Mouse (Mus musculus) stomach, embryonic 15.5 days (tissue): ENCODE results near the gene Tmem136. TPM values are rescaled to one million over a fixed set of nuclear protein-coding genes. Genes with fewer than 3 reads are reported as not detected.
"Not testable (repeated sequence)": the region's sequence is repeated elsewhere in the genome, so short reads cannot be mapped to it uniquely, and the experiment has no call there.

Source experiments
- ATAC-seq: fragments of 200-750 bp; cut with Nextera tagmentation; 2 replicates; pipeline ENCODE4 v1.8.0; 2017; ENCODE audit warnings: low read depth, moderate number of reproducible peaks, moderate TSS enrichment; ENCODE audit not compliant: insufficient read depth, low FRiP score
- H3K27ac ChIP-seq: fragments of 300-500 bp; sonication (generic); 2 replicates; pipeline ENCODE4 v1.5.1; 2015; ENCODE audit warnings: mild to moderate bottlenecking, inconsistent platforms
- H3K27me3 ChIP-seq: fragments of 300-500 bp; sonication (generic); replicated peaks from 2 replicates; pipeline ENCODE4 v1.6.1; 2015; ENCODE audit warnings: inconsistent platforms
- H3K36me3 ChIP-seq: fragments of 300-500 bp; sonication (generic); 2 replicates; pipeline ENCODE4 v1.6.1; 2015; ENCODE audit warnings: inconsistent platforms
- H3K4me1 ChIP-seq: fragments of 300-500 bp; sonication (generic); 2 replicates; pipeline ENCODE4 v1.6.1; 2015; ENCODE audit warnings: inconsistent platforms
- H3K4me2 ChIP-seq: fragments of 300-500 bp; sonication (generic); 2 replicates; pipeline ENCODE4 v1.6.1; 2015; ENCODE audit warnings: mild to moderate bottlenecking, inconsistent platforms
- H3K4me3 ChIP-seq: fragments of 300-500 bp; sonication (generic); replicated peaks from 2 replicates; pipeline ENCODE4 v1.5.1; 2015; ENCODE audit warnings: inconsistent platforms
- H3K9ac ChIP-seq: fragments of 300-500 bp; sonication (generic); 2 replicates; pipeline ENCODE4 v1.6.1; 2015; ENCODE audit warnings: inconsistent platforms
- H3K9me3 ChIP-seq: fragments of 300-500 bp; sonication (generic); 2 replicates; pipeline ENCODE4 v1.6.1; 2016; ENCODE audit warnings: inconsistent platforms
- WGBS: fragments of 180-500 bp; shearing (Covaris S2); methylation state at CpG from one replicate; pipeline ENCODE4 v1.1.7; 2015; 5-methylcytosine and 5-hydroxymethylcytosine counted together
- polyA plus RNA-seq: library from polyadenylated mRNA; unstranded; fragments of >200 nt; fragmentation: Nextera tagmentation; extraction: Ambion mirVana; gene quantifications from 2 replicates; pipeline ENCODE4 v1.2.1, GENCODE M21; 2015

Tmem136 gene
- polyA plus RNA-seq, 1 experiment from 2014 or later: 3.6 TPM

- H3K9me3 ChIP-seq: no peaks in the 10 kb centered on the region
- H3K36me3 ChIP-seq: no peaks in the 10 kb centered on the region
- no peaks in the 10 kb centered on the region for H3K4me1 ChIP-seq
- no peaks in the 10 kb centered on the region for H3K27me3 ChIP-seq
- 98% methylated on average over 2 of the region's 2 CpGs for WGBS
- ATAC-seq: no peak
- H3K27ac ChIP-seq: no peak overlapping the region
- H3K4me2 ChIP-seq: no peak overlapping the region
- H3K9ac ChIP-seq: no peak overlapping the region
- H3K4me3 ChIP-seq: no peak overlapping the region
Measured at GRCm38 (mm10) chr9:43130684-43131083, 14.3 kb upstream of the Tmem136 start.

GRCm38 (mm10) chr9:43127101-43127787, 10.9 kb upstream of the Tmem136 start:
- H3K4me2 ChIP-seq: no peak overlapping the region
- H3K4me1 ChIP-seq: no peaks in the 10 kb centered on the region
- H3K9me3 ChIP-seq: no peaks in the 10 kb centered on the region
- H3K4me3 ChIP-seq: no peak overlapping the region
- H3K9ac ChIP-seq: no peak overlapping the region
- H3K36me3 ChIP-seq: no peaks in the 10 kb centered on the region
- H3K27me3 ChIP-seq: no peaks in the 10 kb centered on the region
- H3K27ac ChIP-seq: no peak overlapping the region
- ATAC-seq: no peak
- 56% methylated on average over 10 of the region's 10 CpGs for whole genome bisulfite sequencing

- Histone ChIP-seq H3K9ac (no peak overlapping the region), H3K9me3 (no peaks in the 10 kb centered on the region), H3K27ac (no peak overlapping the region), H3K4me1 (no peaks in the 10 kb centered on the region), H3K36me3 (no peaks in the 10 kb centered on the region), H3K4me3 (no peak overlapping the region), H3K4me2 (no peak overlapping the region), H3K27me3 (no peaks in the 10 kb centered on the region)
- WGBS: 26% methylated on average over 1 of the region's 1 CpGs
- no peak for ATAC-seq
Measured at GRCm38 (mm10) chr9:43122379-43122778, 6.0 kb upstream of the Tmem136 start.

- not testable (repeated sequence) for H3K27me3 ChIP-seq, H3K4me1 ChIP-seq, H3K9ac ChIP-seq, H3K4me3 ChIP-seq, H3K36me3 ChIP-seq, H3K4me2 ChIP-seq, H3K9me3 ChIP-seq, H3K27ac ChIP-seq, ATAC-seq
- 83% methylated on average over 2 of the region's 2 CpGs for WGBS
Measured at GRCm38 (mm10) chr9:43121948-43122347, 5.6 kb upstream of the Tmem136 start.

GRCm38 (mm10) chr9:43116997-43117336, 597 bp upstream of the Tmem136 start:
- peak overlapping the region; percentile 84 for H3K4me2 ChIP-seq
- 74% methylated on average over 6 of the region's 6 CpGs for WGBS

GRCm38 (mm10) chr9:43115431-43116133, 788 bp downstream of the Tmem136 start:
- Histone ChIP-seq H3K4me1 (peaks cover 4% of the 10 kb centered on the region; the same call in 1 of the 2 replicates), H3K4me3 (peak overlapping the region; percentile 67), H3K9ac (peak overlapping the region; percentile 35; the same call in 1 of the 2 replicates), H3K4me2 (peak overlapping the region; percentile 84), H3K36me3 (no peaks in the 10 kb centered on the region), H3K9me3 (no peaks in the 10 kb centered on the region), H3K27me3 (no peaks in the 10 kb centered on the region), H3K27ac (no peak overlapping the region)
- 29% methylated on average over 12 of the region's 12 CpGs for WGBS
- 0 out of 2 replicates have a peak, but pooled peaks have one; percentile 4 for ATAC-seq

More at GRCm38 (mm10) chr9:43116997-43117336, 597 bp upstream of the Tmem136 start:
- H3K4me3 ChIP-seq: no peak overlapping the region
- H3K27me3 ChIP-seq: no peaks in the 10 kb centered on the region
- H3K9ac ChIP-seq: no peak overlapping the region
- ATAC-seq: no peak
- H3K9me3 ChIP-seq: no peaks in the 10 kb centered on the region
- H3K36me3 ChIP-seq: no peaks in the 10 kb centered on the region
- H3K4me1 ChIP-seq: peaks cover 4% of the 10 kb centered on the region; the same call in 1 of the 2 replicates
- H3K27ac ChIP-seq: no peak overlapping the region

GRCm38 (mm10) chr9:43114833-43115232, 1.5 kb downstream of the Tmem136 start:
- no peaks in the 10 kb centered on the region for H3K9me3 ChIP-seq
- 68% methylated on average over 4 of the region's 4 CpGs for WGBS
- H3K4me1 ChIP-seq: peaks cover 4% of the 10 kb centered on the region; the same call in 1 of the 2 replicates
- H3K27me3 ChIP-seq: no peaks in the 10 kb centered on the region
- H3K4me2 ChIP-seq: no peak overlapping the region
- H3K4me3 ChIP-seq: no peak overlapping the region
- no peaks in the 10 kb centered on the region for H3K36me3 ChIP-seq
- H3K27ac ChIP-seq: no peak overlapping the region
- H3K9ac ChIP-seq: no peak overlapping the region
- no peak for ATAC-seq

- 81% methylated on average over 8 of the region's 8 CpGs for WGBS
- Histone ChIP-seq H3K4me2 (no peak overlapping the region), H3K4me1 (no peaks in the 10 kb centered on the region; the same call in 1 of the 2 replicates), H3K9ac (no peak overlapping the region), H3K9me3 (no peaks in the 10 kb centered on the region), H3K4me3 (no peak overlapping the region), H3K27me3 (no peaks in the 10 kb centered on the region), H3K27ac (no peak overlapping the region), H3K36me3 (no peaks in the 10 kb centered on the region)
- ATAC-seq: no peak
Measured at GRCm38 (mm10) chr9:43110286-43110980, 5.9 kb downstream of the Tmem136 start.

- Histone ChIP-seq H3K9ac (no peak overlapping the region), H3K4me3 (no peak overlapping the region), H3K4me2 (no peak overlapping the region), H3K27ac (no peak overlapping the region), H3K36me3 (no peaks in the 10 kb centered on the region), H3K4me1 (no peaks in the 10 kb centered on the region; the same call in 1 of the 2 replicates), H3K27me3 (no peaks in the 10 kb centered on the region), H3K9me3 (no peaks in the 10 kb centered on the region)
- 83% methylated on average over 7 of the region's 7 CpGs for WGBS
- ATAC-seq: no peak
Measured at GRCm38 (mm10) chr9:43109125-43109524, 7.2 kb downstream of the Tmem136 start.

- no peak for ATAC-seq
- H3K36me3 ChIP-seq: no peaks in the 10 kb centered on the region
- no peak overlapping the region for H3K27ac ChIP-seq
Measured at GRCm38 (mm10) chr9:43108721-43109120, 7.6 kb downstream of the Tmem136 start.

GRCm38 (mm10) chr9:43108081-43108480, 8.3 kb downstream of the Tmem136 start:
- no peak overlapping the region for H3K4me3 ChIP-seq
- no peak overlapping the region for H3K4me2 ChIP-seq
- H3K27ac ChIP-seq: no peak overlapping the region
- H3K4me1 ChIP-seq: peaks cover 2% of the 10 kb centered on the region; the same call in 1 of the 2 replicates
- no peak for ATAC-seq
- no peaks in the 10 kb centered on the region for H3K27me3 ChIP-seq
- no peaks in the 10 kb centered on the region for H3K9me3 ChIP-seq
- H3K36me3 ChIP-seq: no peaks in the 10 kb centered on the region
- no peak overlapping the region for H3K9ac ChIP-seq
- WGBS: 76% methylated on average over 1 of the region's 1 CpGs

More at GRCm38 (mm10) chr9:43108721-43109120, 7.6 kb downstream of the Tmem136 start:
- H3K4me1 ChIP-seq: no peaks in the 10 kb centered on the region; the same call in 1 of the 2 replicates
- H3K4me3 ChIP-seq: no peak overlapping the region
- H3K4me2 ChIP-seq: no peak overlapping the region
- 82% methylated on average over 3 of the region's 3 CpGs for WGBS
- no peak overlapping the region for H3K9ac ChIP-seq
- no peaks in the 10 kb centered on the region for H3K27me3 ChIP-seq
- H3K9me3 ChIP-seq: no peaks in the 10 kb centered on the region

- 48% methylated on average over 5 of the region's 5 CpGs for WGBS
- H3K36me3 ChIP-seq: no peaks in the 10 kb centered on the region
- H3K27ac ChIP-seq: no peak overlapping the region
- no peaks in the 10 kb centered on the region for H3K9me3 ChIP-seq
- no peak for ATAC-seq
- no peak overlapping the region for H3K9ac ChIP-seq
- no peak overlapping the region for H3K4me3 ChIP-seq
- H3K4me1 ChIP-seq: peaks cover 7% of the 10 kb centered on the region; the same call in 1 of the 2 replicates
- no peaks in the 10 kb centered on the region for H3K27me3 ChIP-seq
- H3K4me2 ChIP-seq: peak overlapping the region; percentile 88; the same call in 1 of the 2 replicates
Measured at GRCm38 (mm10) chr9:43107555-43107954, 8.8 kb downstream of the Tmem136 start.
